Comparison of ENCODE assay signal across 17 mouse cellular contexts in the genomic region with DNA sequence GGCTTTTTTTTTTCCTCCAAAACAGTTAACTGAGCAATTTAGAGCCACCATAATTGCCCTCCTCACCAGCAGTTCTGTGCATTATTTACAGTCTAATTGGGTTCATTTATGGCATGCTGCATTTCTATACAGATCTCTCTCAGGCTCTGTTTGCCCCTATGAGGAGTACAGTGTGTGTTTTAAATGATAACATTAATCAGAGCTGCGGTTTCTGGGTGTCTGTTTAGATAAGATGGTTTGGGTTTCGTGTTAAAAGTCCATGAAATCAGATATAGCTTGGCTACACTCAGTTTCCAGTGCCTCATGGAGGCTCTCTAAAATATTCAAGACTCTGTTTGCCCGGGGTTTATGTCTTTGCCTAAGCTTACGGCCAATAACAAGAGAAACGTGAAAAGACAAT. TPM values are rescaled to one million over a fixed set of nuclear protein-coding genes. Genes with fewer than 3 reads are reported as not detected.
DNase-seq lines count a peak whose midpoint lies in the region; ATAC-seq lines count a peak whose summit lies in the region.
"Had no signal": no experiment of that assay in that cellular context is flagged by ENCODE, and none has a peak within 500 bp of the region (broad histone marks: within the 10 kb centered on the region; RNA-seq: fewer than 3 reads in every experiment).

No protein-coding gene starts in this region.

- peaks cover 50% of the 10 kb centered on the region for H3K4me1 ChIP-seq in heart, embryonic 10.5 days
- peaks cover 68% of the 10 kb centered on the region for H3K4me1 ChIP-seq in kidney, embryonic 15.5 days
- H3K4me1 ChIP-seq in liver, embryonic 12.5 days = peaks cover 40% of the 10 kb centered on the region

- WGBS in heart, embryonic 10.5 days = 45% methylated on average over 5 of the region's 5 CpGs
- WGBS in kidney, embryonic 15.5 days = 41% methylated on average over 5 of the region's 5 CpGs
- 21% methylated on average over 5 of the region's 5 CpGs for WGBS in liver, embryonic 12.5 days (ENCODE audit: insufficient replicate concordance)

- no peak for ATAC-seq in kidney, embryonic 15.5 days (replicated peaks; ENCODE audit: low FRiP score)
- ATAC-seq in liver, embryonic 12.5 days = 0 out of 2 replicates have a peak, but pooled peaks have one; percentile 50
- ATAC-seq: forebrain, embryonic 14.5 days; hindbrain, postnatal 0 days had no signal

- H3K27me3 ChIP-seq in heart, embryonic 10.5 days (ENCODE audit: insufficient read depth, poor library complexity, severe bottlenecking) = no peaks in the 10 kb centered on the region
- H3K27me3 ChIP-seq in kidney, embryonic 15.5 days = no peaks in the 10 kb centered on the region
- H3K27me3 ChIP-seq in liver, embryonic 12.5 days (replicated peaks) = no peaks in the 10 kb centered on the region
- H3K27me3 ChIP-seq: midbrain, embryonic 15.5 days had no signal

- H3K9ac ChIP-seq in kidney, embryonic 15.5 days = no peak overlapping the region
- no peak overlapping the region for H3K9ac ChIP-seq in liver, embryonic 12.5 days
- H3K9ac ChIP-seq: midbrain, embryonic 15.5 days had no signal

- peaks cover 19% of the 10 kb centered on the region for H3K36me3 ChIP-seq in heart, embryonic 10.5 days
- peaks cover 12% of the 10 kb centered on the region for H3K36me3 ChIP-seq in kidney, embryonic 15.5 days
- 0 out of 2 replicates have a peak, but pooled peaks cover 5% of the 10 kb centered on the region for H3K36me3 ChIP-seq in liver, embryonic 12.5 days
- H3K36me3 ChIP-seq: midbrain, embryonic 15.5 days had no signal

- no peak for DNase-seq in heart, embryonic 10.5 days (ENCODE audit: low spot score)
- DNase-seq in heart, postnatal 4 days = no peak
- no peak for DNase-seq in kidney, adult 8-10 months
- DNase-seq in 416B (ENCODE audit: low read depth) = peak; percentile 74
- no peak for DNase-seq in cerebellum, postnatal 14 days
- DNase-seq in layer of hippocampus, adult 18-20 months (ENCODE audit: low spot score in 2 of 2) = no peak
- DNase-seq: cerebellum, adult 9-11 months; embryo, embryonic 11 days; heart, postnatal 14 days; kidney, postnatal 36 days; right cerebral cortex, postnatal 4 days; thymus, postnatal 36 days had no signal

- H3K9me3 ChIP-seq in heart, embryonic 10.5 days = no peaks in the 10 kb centered on the region
- no peaks in the 10 kb centered on the region for H3K9me3 ChIP-seq in kidney, embryonic 15.5 days (replicated peaks)
- H3K9me3 ChIP-seq in liver, embryonic 12.5 days (replicated peaks) = no peaks in the 10 kb centered on the region
- H3K9me3 ChIP-seq: midbrain, embryonic 15.5 days had no signal

- H3K27ac ChIP-seq in heart, embryonic 10.5 days = 0 out of 2 replicates have a peak overlapping the region, but pooled peaks have one; percentile 13
- H3K27ac ChIP-seq in kidney, embryonic 15.5 days = peak overlapping the region; percentile 65
- no peak overlapping the region for H3K27ac ChIP-seq in liver, embryonic 12.5 days
- H3K27ac ChIP-seq: hindbrain, postnatal 0 days; midbrain, embryonic 15.5 days had no signal

- no peak overlapping the region for H3K4me3 ChIP-seq in heart, embryonic 10.5 days
- no peak overlapping the region for H3K4me3 ChIP-seq in kidney, embryonic 15.5 days (replicated peaks)
- no peak overlapping the region for H3K4me3 ChIP-seq in liver, embryonic 12.5 days
- H3K4me3 ChIP-seq: midbrain, embryonic 15.5 days had no signal

- no peak overlapping the region for H3K4me2 ChIP-seq in kidney, embryonic 15.5 days
- no peak overlapping the region for H3K4me2 ChIP-seq in liver, embryonic 12.5 days
- H3K4me2 ChIP-seq: midbrain, embryonic 15.5 days had no signal

RNA-seq across cellular contexts. Expression of gene A930033H14Rik, which starts 42.7 kb away (rescaled TPM):
- polyA plus RNA-seq in heart, embryonic 10.5 days (2016; fragmentation: Nextera tagmentation; extraction: Ambion mirVana) = 1.7 and 1.9 TPM in 2 replicates
- 1 to 10 TPM; 6.0 to 6.6 TPM for total RNA-seq in heart, postnatal 4 days (2021)
- polyA plus RNA-seq in kidney, embryonic 15.5 days (2015; fragmentation: Nextera tagmentation; extraction: Ambion mirVana) = 2.0 and 2.2 TPM in 2 replicates
- 0.81 TPM in 2 replicates for polyA plus RNA-seq in liver, embryonic 12.5 days (2016; fragmentation: Nextera tagmentation; extraction: Ambion mirVana)
- 1 to 10 TPM; 1.3 to 1.5 TPM for total RNA-seq in layer of hippocampus, adult 18-20 months (2021)
